Mouse (Mus musculus) heart, adult 2 months (tissue): ENCODE data around the gene Map3k5. TPM values are rescaled to one million over a fixed set of nuclear protein-coding genes. Genes with fewer than 3 reads are reported as not detected.

Experiments used
- DNase-seq, 2 experiments: peaks; one replicate each; pipeline ENCODE4 v3.0.0; 2021
- H3K27ac ChIP-seq: fragments of 200-600 bp; 2 replicates; pipeline ENCODE4 v1.8.1; 2022
- H3K27me3 ChIP-seq: fragments of 200-500 bp; 2 replicates; pipeline ENCODE4 v1.6.1; 2012; ENCODE audit warnings: mild to moderate bottlenecking, low read length, inconsistent platforms, mixed read lengths; ENCODE audit not compliant: control insufficient read depth, insufficient read depth
- H3K36me3 ChIP-seq: fragments of 200-500 bp; 2 replicates; pipeline ENCODE4 v1.6.1; 2012; ENCODE audit warnings: low read length, inconsistent platforms; ENCODE audit not compliant: control insufficient read depth, insufficient read depth
- H3K4me1 ChIP-seq: fragments of 200-500 bp; 2 replicates; pipeline ENCODE4 v1.6.1; 2011; ENCODE audit warnings: low read length; ENCODE audit not compliant: control insufficient read depth, insufficient read depth
- H3K4me3 ChIP-seq: fragments of 200-600 bp; 2 replicates; pipeline ENCODE4 v1.8.1; 2022
- H3K79me2 ChIP-seq: fragments of 200-500 bp; replicated peaks from 2 replicates; pipeline ENCODE4 v1.6.1; 2012; ENCODE audit warnings: mild to moderate bottlenecking, inconsistent platforms, low read length, moderate library complexity, mixed read lengths; ENCODE audit not compliant: control insufficient read depth, insufficient read depth
- H3K9ac ChIP-seq: fragments of 200-500 bp; 2 replicates; pipeline ENCODE4 v1.6.1; 2012; ENCODE audit warnings: low read depth, mild to moderate bottlenecking, control low read depth, inconsistent platforms, low read length, mixed read lengths
- CTCF ChIP-seq: fragments of 200-600 bp; IDR thresholded peaks from 2 replicates; pipeline ENCODE4 v1.8.1; 2022; ENCODE audit warnings: antibody characterized with exemption, mild to moderate bottlenecking, moderate library complexity
- EP300 ChIP-seq: fragments of 200-500 bp; IDR thresholded peaks from 2 replicates; pipeline ENCODE4 v1.6.1; 2011; ENCODE audit warnings: low read depth, low read length, control low read depth; ENCODE audit not compliant: insufficient read depth
- POLR2A ChIP-seq: fragments of 200-500 bp; IDR thresholded peaks from 2 replicates; pipeline ENCODE4 v1.6.1; 2011; ENCODE audit warnings: mild to moderate bottlenecking, low read depth, low read length, control low read depth; ENCODE audit not compliant: insufficient read depth
- WGBS: fragments of 180-500 bp; shearing (Covaris S2); methylation state at CpG from one replicate; pipeline ENCODE4 v1.1.7; 2018; 5-methylcytosine and 5-hydroxymethylcytosine counted together
- intact Hi-C: fragments of 180-260 bp; cut with DNase I; formaldehyde crosslinking; loops from one replicate; pipeline ENCODE4 v1.15.1; 2025
- polyA plus RNA-seq: library from polyadenylated mRNA; depleted of rRNA; stranded (reverse); fragments of >200 nt; gene quantifications from 2 replicates; pipeline ENCODE4 v1.2.3, GENCODE M21; 2012
- total RNA-seq, 2 experiments: library from RNA; stranded (reverse); gene quantifications; 2 replicates each; pipeline ENCODE4 v1.2.3; 2021

Map3k5 gene
- total and polyA plus RNA-seq, 3 experiments = 7.6 to 45.3 (median 42.6) TPM

DNA sequence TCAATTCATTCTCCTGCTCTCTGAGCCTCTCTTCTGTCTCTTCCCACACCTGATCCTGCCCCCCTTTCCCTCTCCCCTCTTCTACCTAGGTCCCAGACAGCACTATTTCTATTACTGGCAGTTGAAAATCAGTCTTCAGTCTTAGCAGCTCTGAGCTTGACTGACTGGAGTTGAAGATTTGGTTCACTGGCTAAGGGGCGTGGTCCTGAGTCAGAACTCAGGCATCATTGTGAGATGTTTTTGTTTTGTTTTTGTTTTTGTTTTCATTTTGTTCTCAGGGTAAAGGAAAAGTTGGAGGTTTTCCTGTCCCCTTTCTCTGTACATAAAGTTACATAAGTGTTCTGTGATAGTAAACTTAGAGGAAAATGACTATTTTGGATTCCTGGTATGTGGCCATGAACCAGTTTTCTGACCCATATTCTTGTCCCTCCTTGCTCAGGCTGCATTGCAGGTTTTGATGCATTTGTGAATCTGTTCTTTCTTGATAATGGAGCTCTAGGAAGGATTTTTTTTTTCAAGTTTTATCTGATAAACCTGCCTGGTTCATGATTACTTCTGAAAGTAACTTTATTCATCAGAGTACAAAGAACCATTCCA is 131.9 kb downstream of the Map3k5 start:
- 91% methylated on average over 1 of the region's 1 CpGs for WGBS
- no peaks in the 10 kb centered on the region; the same call in 1 of the 2 replicates for H3K36me3 ChIP-seq

DNA sequence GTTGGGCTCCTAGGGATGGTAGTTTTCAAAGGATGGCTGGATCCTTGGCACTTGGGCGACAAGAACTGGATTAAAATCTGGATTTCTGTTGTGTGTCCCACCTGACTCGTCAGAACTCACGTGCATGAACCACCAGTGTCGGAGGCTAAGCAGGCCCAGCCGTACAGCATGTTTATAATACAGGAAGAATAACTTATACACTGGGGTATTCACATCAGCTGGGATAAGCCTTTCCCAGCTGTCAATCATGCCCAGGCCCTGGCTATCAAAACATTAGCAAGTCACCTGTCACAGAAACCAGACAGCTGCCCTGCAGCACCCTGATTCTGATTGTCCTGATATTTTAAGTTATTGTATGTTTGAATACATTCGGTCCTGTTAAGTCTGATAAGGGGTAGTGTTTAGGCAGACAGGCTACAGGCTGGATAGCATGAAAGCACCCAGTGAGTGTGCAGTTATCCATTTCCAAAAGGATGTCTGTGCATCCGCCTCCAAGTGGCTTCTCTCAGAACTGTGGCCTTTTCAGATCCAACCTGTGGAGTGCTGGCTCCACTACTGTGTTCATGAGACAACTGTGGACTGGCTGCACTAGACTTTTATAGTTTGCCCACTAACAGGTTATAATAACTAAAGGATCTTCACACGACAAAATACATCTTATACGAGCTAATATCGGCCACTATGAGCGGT is 135.6 kb downstream of the Map3k5 start:
- H3K27me3 ChIP-seq = no peaks in the 10 kb centered on the region
- H3K79me2 ChIP-seq = no peaks in the 10 kb centered on the region
- intact Hi-C loops = no loop called here
- H3K27ac ChIP-seq = no peak overlapping the region
- peaks cover 5% of the 10 kb centered on the region for H3K36me3 ChIP-seq
- peaks cover 4% of the 10 kb centered on the region for H3K4me1 ChIP-seq
- no peak for TF ChIP-seq EP300
- TF ChIP-seq CTCF = no peak
- TF ChIP-seq POLR2A = no peak
- H3K4me3 ChIP-seq = no peak overlapping the region
- no peak overlapping the region for H3K9ac ChIP-seq
- 94% methylated on average over 11 of the region's 11 CpGs for WGBS
- no peak for DNase-seq

More for the DNA sequence above, 131.9 kb downstream of the Map3k5 start:
- intact Hi-C loops = no loop called here
- Histone ChIP-seq H3K79me2 (no peaks in the 10 kb centered on the region), H3K27ac (no peak overlapping the region), H3K4me1 (peaks cover under 1% of the 10 kb centered on the region), H3K27me3 (no peaks in the 10 kb centered on the region), H3K9ac (no peak overlapping the region), H3K4me3 (no peak overlapping the region)
- TF ChIP-seq EP300 (no peak), CTCF (no peak), POLR2A (no peak)
- DNase-seq = no peak

DNA sequence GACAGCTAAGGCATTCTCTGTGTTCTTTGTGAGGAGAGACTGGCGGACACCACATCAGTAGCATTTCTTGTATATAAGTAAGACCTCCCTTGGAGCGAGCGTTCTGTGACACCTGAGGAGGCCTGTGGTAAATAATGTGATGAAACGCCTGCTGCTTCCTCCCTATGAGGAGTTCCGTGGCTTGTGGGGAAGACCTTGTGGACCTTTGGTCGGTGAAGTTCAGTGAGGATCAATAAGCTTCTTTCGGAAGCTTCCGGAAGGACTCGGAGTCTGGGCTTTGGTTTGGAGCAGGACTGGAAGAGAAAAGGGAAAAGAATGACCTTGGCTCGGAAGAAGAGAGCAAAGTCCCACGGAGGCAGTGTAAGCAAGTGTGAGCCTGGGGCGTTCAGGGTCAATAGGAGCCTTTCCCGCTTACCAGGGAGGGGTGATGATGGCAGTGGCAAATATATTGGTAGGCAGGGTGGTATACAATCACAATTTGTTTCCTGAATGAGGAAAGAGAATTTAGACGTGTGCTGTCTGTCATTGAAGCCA is 136.4 kb downstream of the Map3k5 start:
- intact Hi-C loops = no loop called here
- no peak for TF ChIP-seq POLR2A
- TF ChIP-seq EP300 = no peak
- WGBS = 88% methylated on average over 14 of the region's 14 CpGs
- DNase-seq = no peak
- no peaks in the 10 kb centered on the region for H3K79me2 ChIP-seq
- H3K27ac ChIP-seq = no peak overlapping the region
- H3K4me1 ChIP-seq = peaks cover 4% of the 10 kb centered on the region
- H3K9ac ChIP-seq = no peak overlapping the region
- no peaks in the 10 kb centered on the region for H3K27me3 ChIP-seq
- no peak overlapping the region for H3K4me3 ChIP-seq
- peaks cover 5% of the 10 kb centered on the region for H3K36me3 ChIP-seq

DNA sequence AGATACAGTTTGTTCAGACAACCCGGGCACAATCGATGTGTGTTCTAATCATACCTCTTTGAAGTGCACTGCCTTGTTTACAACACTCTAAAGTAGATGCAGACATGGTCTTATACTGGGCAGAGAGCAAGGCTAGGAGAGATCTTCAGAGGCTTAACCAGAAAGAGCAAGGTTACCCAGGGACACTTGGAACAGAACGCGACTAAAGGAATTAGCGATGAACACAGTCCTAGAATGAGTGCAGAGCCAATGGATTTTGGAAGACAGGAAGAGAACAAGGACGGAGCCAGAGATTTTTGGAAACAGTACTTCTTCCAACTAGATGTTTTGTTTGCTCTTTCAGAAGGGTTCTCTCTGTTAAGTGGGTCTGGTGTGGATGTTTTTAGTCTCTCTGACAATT is 137.4 kb downstream of the Map3k5 start:
- Histone ChIP-seq H3K4me3 (no peak overlapping the region), H3K27me3 (no peaks in the 10 kb centered on the region), H3K4me1 (peaks cover 7% of the 10 kb centered on the region), H3K9ac (peak overlapping the region; percentile 22; the same call in 1 of the 2 replicates), H3K36me3 (peaks cover 8% of the 10 kb centered on the region), H3K79me2 (no peaks in the 10 kb centered on the region), H3K27ac (peak overlapping the region; percentile 40)
- intact Hi-C loops = loop anchor here (2.0 kb wide), 1 partner anchor 53 kb away; no protein-coding TSS in a partner anchor
- no peak for DNase-seq
- TF ChIP-seq CTCF (no peak), POLR2A (no peak), EP300 (no peak)
- 52% methylated on average over 6 of the region's 6 CpGs for WGBS

DNA sequence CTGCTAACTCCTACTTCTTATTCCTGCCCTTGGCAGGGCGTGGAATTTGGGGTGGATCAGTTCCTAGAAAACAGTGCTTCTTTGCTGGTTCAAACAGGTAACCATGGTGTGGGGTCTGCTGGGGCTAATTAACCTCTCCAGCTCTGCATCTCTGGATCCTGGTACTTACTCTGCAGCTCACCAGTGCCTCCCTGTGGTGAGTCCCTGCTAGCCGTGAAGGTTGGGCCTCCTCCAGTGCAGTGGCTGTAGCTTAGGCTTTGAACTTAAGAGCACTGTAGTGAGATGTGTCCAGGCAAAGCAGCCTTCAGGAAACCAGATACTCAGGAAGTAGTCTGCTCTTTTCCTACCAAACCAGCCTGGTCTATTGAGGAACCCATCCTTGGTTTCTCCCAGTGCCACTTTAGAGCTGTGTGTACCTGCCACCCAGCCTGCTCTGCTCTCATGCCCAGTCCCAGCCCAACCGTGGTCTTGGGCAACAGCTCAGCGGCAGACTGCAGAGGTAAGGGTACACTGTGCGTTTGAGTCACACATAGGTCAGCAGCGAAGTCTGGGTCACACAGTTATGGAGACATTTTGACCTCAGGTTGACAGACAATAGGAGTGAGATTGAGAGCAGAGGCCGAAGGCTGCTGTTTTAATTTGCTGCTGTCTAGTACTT is 139.1 kb downstream of the Map3k5 start:
- WGBS = 70% methylated on average over 7 of the region's 7 CpGs
- no peak overlapping the region for H3K4me3 ChIP-seq
- intact Hi-C loops = loop anchor here (1.0 to 2.0 kb wide), 3 partner anchors 51 to 162 kb away; partner anchors contain the start of gene Map3k5

More for the DNA sequence above, 139.1 kb downstream of the Map3k5 start:
- no peak overlapping the region for H3K27ac ChIP-seq
- H3K4me1 ChIP-seq = peaks cover 9% of the 10 kb centered on the region
- H3K36me3 ChIP-seq = peaks cover 11% of the 10 kb centered on the region
- H3K79me2 ChIP-seq = no peaks in the 10 kb centered on the region
- H3K9ac ChIP-seq = no peak overlapping the region
- H3K27me3 ChIP-seq = no peaks in the 10 kb centered on the region
- peak; percentile 76 to 84 for DNase-seq
- TF ChIP-seq POLR2A (no peak), EP300 (peak; percentile 74), CTCF (peak; percentile 97; the same call in 1 of the 2 replicates)
